Mouse (Mus musculus): ENCODE measurements around the gene Dner. TPM values are rescaled to one million over a fixed set of nuclear protein-coding genes. Genes with fewer than 3 reads are reported as not detected.

Dner gene
- polyA plus RNA-seq, 1 experiment from 2014 or later, result 1.2 TPM

- no peak overlapping the region for H3K4me3 ChIP-seq (ENCODE audit: low read length)
- no peak for ATAC-seq (ENCODE audit: low read depth)
- WGBS, result 43% methylated on average over 4 of the region's 4 CpGs
These were observed 31.5 kb downstream of the Dner start for GRCm38 (mm10) chr1:84664377-84665118.

GRCm38 (mm10) chr1:84646781-84647180 is 49.2 kb downstream of the Dner start:
- Histone ChIP-seq H3K27me3 (ENCODE audit: control insufficient read depth, insufficient read depth, low read depth, low read length) (no peaks in the 10 kb centered on the region), H3K4me3 (ENCODE audit: low read length) (no peak overlapping the region), H3K27ac (ENCODE audit: low read length) (no peak overlapping the region), H3K36me3 (ENCODE audit: control insufficient read depth, insufficient read depth, low read length) (no peaks in the 10 kb centered on the region), H3K4me2 (ENCODE audit: low read depth, low read length) (no peak overlapping the region), H3K4me1 (replicated peaks; ENCODE audit: control insufficient read depth, insufficient read depth, low read length) (no peaks in the 10 kb centered on the region), H3K9me3 (ENCODE audit: control insufficient read depth, low read length) (no peaks in the 10 kb centered on the region), H3K9ac (ENCODE audit: low read length) (no peak overlapping the region)
- 82% methylated on average over 2 of the region's 2 CpGs for WGBS
- no peak for ATAC-seq (ENCODE audit: low read depth)

More at GRCm38 (mm10) chr1:84664377-84665118, 31.5 kb downstream of the Dner start:
- Histone ChIP-seq H3K9ac (ENCODE audit: low read length) (no peak overlapping the region), H3K9me3 (ENCODE audit: control insufficient read depth, low read length) (no peaks in the 10 kb centered on the region), H3K27me3 (ENCODE audit: control insufficient read depth, insufficient read depth, low read depth, low read length) (no peaks in the 10 kb centered on the region), H3K4me1 (replicated peaks; ENCODE audit: control insufficient read depth, insufficient read depth, low read length) (no peaks in the 10 kb centered on the region), H3K36me3 (ENCODE audit: control insufficient read depth, insufficient read depth, low read length) (no peaks in the 10 kb centered on the region), H3K4me2 (ENCODE audit: low read depth, low read length) (no peak overlapping the region), H3K27ac (ENCODE audit: low read length) (no peak overlapping the region)

- Histone ChIP-seq H3K9ac (ENCODE audit: low read length) (no peak overlapping the region), H3K4me3 (ENCODE audit: low read length) (no peak overlapping the region), H3K27me3 (ENCODE audit: control insufficient read depth, insufficient read depth, low read depth, low read length) (no peaks in the 10 kb centered on the region), H3K4me2 (ENCODE audit: low read depth, low read length) (no peak overlapping the region), H3K36me3 (ENCODE audit: control insufficient read depth, insufficient read depth, low read length) (no peaks in the 10 kb centered on the region), H3K27ac (ENCODE audit: low read length) (no peak overlapping the region), H3K4me1 (replicated peaks; ENCODE audit: control insufficient read depth, insufficient read depth, low read length) (no peaks in the 10 kb centered on the region), H3K9me3 (ENCODE audit: control insufficient read depth, low read length) (no peaks in the 10 kb centered on the region)
- ATAC-seq (ENCODE audit: low read depth), result no peak
- WGBS, result 59% methylated on average over 4 of the region's 4 CpGs
These were observed 55.6 kb downstream of the Dner start for GRCm38 (mm10) chr1:84640463-84640862.

GRCm38 (mm10) chr1:84636890-84637289 is 59.1 kb downstream of the Dner start:
- no peaks in the 10 kb centered on the region for H3K36me3 ChIP-seq (ENCODE audit: control insufficient read depth, insufficient read depth, low read length)
- no peak overlapping the region for H3K4me3 ChIP-seq (ENCODE audit: low read length)
- no peak overlapping the region for H3K4me2 ChIP-seq (ENCODE audit: low read depth, low read length)
- H3K9me3 ChIP-seq (ENCODE audit: control insufficient read depth, low read length), result no peaks in the 10 kb centered on the region
- no peaks in the 10 kb centered on the region for H3K27me3 ChIP-seq (ENCODE audit: control insufficient read depth, insufficient read depth, low read depth, low read length)
- H3K9ac ChIP-seq (ENCODE audit: low read length), result no peak overlapping the region
- H3K4me1 ChIP-seq (replicated peaks; ENCODE audit: control insufficient read depth, insufficient read depth, low read length), result no peaks in the 10 kb centered on the region
- ATAC-seq (ENCODE audit: low read depth), result no peak
- no peak overlapping the region for H3K27ac ChIP-seq (ENCODE audit: low read length)
- WGBS, result 40% methylated on average over 6 of the region's 6 CpGs

- Histone ChIP-seq H3K9me3 (ENCODE audit: control insufficient read depth, low read length) (no peaks in the 10 kb centered on the region), H3K9ac (ENCODE audit: low read length) (no peak overlapping the region), H3K4me3 (ENCODE audit: low read length) (no peak overlapping the region), H3K27ac (ENCODE audit: low read length) (no peak overlapping the region), H3K4me2 (ENCODE audit: low read depth, low read length) (no peak overlapping the region), H3K36me3 (ENCODE audit: control insufficient read depth, insufficient read depth, low read length) (no peaks in the 10 kb centered on the region), H3K4me1 (replicated peaks; ENCODE audit: control insufficient read depth, insufficient read depth, low read length) (no peaks in the 10 kb centered on the region), H3K27me3 (ENCODE audit: control insufficient read depth, insufficient read depth, low read depth, low read length) (no peaks in the 10 kb centered on the region)
- WGBS, result 59% methylated on average over 6 of the region's 6 CpGs
- no peak for ATAC-seq (ENCODE audit: low read depth)
These were observed 67.8 kb downstream of the Dner start for GRCm38 (mm10) chr1:84628244-84628643.

GRCm38 (mm10) chr1:84622978-84623554 is 73.0 kb downstream of the Dner start:
- H3K27me3 ChIP-seq (ENCODE audit: control insufficient read depth, insufficient read depth, low read depth, low read length), result no peaks in the 10 kb centered on the region
- no peak overlapping the region for H3K4me2 ChIP-seq (ENCODE audit: low read depth, low read length)
- no peak overlapping the region for H3K27ac ChIP-seq (ENCODE audit: low read length)
- WGBS, result 21% methylated on average over 12 of the region's 12 CpGs
- no peaks in the 10 kb centered on the region for H3K9me3 ChIP-seq (ENCODE audit: control insufficient read depth, low read length)
- ATAC-seq (ENCODE audit: low read depth), result no peak
- no peaks in the 10 kb centered on the region for H3K36me3 ChIP-seq (ENCODE audit: control insufficient read depth, insufficient read depth, low read length)
- H3K4me1 ChIP-seq (replicated peaks; ENCODE audit: control insufficient read depth, insufficient read depth, low read length), result no peaks in the 10 kb centered on the region
- H3K4me3 ChIP-seq (ENCODE audit: low read length), result no peak overlapping the region
- no peak overlapping the region for H3K9ac ChIP-seq (ENCODE audit: low read length)

- no peak for ATAC-seq (ENCODE audit: low read depth)
- Histone ChIP-seq H3K9me3 (ENCODE audit: control insufficient read depth, low read length) (no peaks in the 10 kb centered on the region), H3K9ac (ENCODE audit: low read length) (no peak overlapping the region), H3K4me3 (ENCODE audit: low read length) (no peak overlapping the region), H3K4me2 (ENCODE audit: low read depth, low read length) (no peak overlapping the region), H3K36me3 (ENCODE audit: control insufficient read depth, insufficient read depth, low read length) (no peaks in the 10 kb centered on the region), H3K27ac (ENCODE audit: low read length) (no peak overlapping the region), H3K4me1 (replicated peaks; ENCODE audit: control insufficient read depth, insufficient read depth, low read length) (no peaks in the 10 kb centered on the region), H3K27me3 (ENCODE audit: control insufficient read depth, insufficient read depth, low read depth, low read length) (no peaks in the 10 kb centered on the region)
- WGBS, result 71% methylated on average over 3 of the region's 3 CpGs
These were observed 74.7 kb downstream of the Dner start for GRCm38 (mm10) chr1:84621308-84621707.

GRCm38 (mm10) chr1:84619131-84619760 is 76.8 kb downstream of the Dner start:
- H3K9ac ChIP-seq (ENCODE audit: low read length), result no peak overlapping the region
- H3K9me3 ChIP-seq (ENCODE audit: control insufficient read depth, low read length), result no peaks in the 10 kb centered on the region
- 58% methylated on average over 16 of the region's 16 CpGs for WGBS
- H3K36me3 ChIP-seq (ENCODE audit: control insufficient read depth, insufficient read depth, low read length), result no peaks in the 10 kb centered on the region
- no peaks in the 10 kb centered on the region for H3K4me1 ChIP-seq (replicated peaks; ENCODE audit: control insufficient read depth, insufficient read depth, low read length)
- no peak overlapping the region for H3K4me2 ChIP-seq (ENCODE audit: low read depth, low read length)
- H3K27me3 ChIP-seq (ENCODE audit: control insufficient read depth, insufficient read depth, low read depth, low read length), result no peaks in the 10 kb centered on the region
- no peak overlapping the region for H3K4me3 ChIP-seq (ENCODE audit: low read length)
- ATAC-seq (ENCODE audit: low read depth), result no peak
- no peak overlapping the region for H3K27ac ChIP-seq (ENCODE audit: low read length)

- 57% methylated on average over 1 of the region's 1 CpGs for WGBS
- H3K27ac ChIP-seq (ENCODE audit: low read length), result peak overlapping the region; percentile 8; the same call in 1 of the 2 replicates
- no peak overlapping the region for H3K9ac ChIP-seq (ENCODE audit: low read length)
- no peaks in the 10 kb centered on the region for H3K27me3 ChIP-seq (ENCODE audit: control insufficient read depth, insufficient read depth, low read depth, low read length)
- H3K4me3 ChIP-seq (ENCODE audit: low read length), result no peak overlapping the region
- no peaks in the 10 kb centered on the region for H3K9me3 ChIP-seq (ENCODE audit: control insufficient read depth, low read length)
- ATAC-seq (ENCODE audit: low read depth), result no peak
- H3K4me1 ChIP-seq (replicated peaks; ENCODE audit: control insufficient read depth, insufficient read depth, low read length), result no peaks in the 10 kb centered on the region
- H3K4me2 ChIP-seq (ENCODE audit: low read depth, low read length), result no peak overlapping the region
- H3K36me3 ChIP-seq (ENCODE audit: control insufficient read depth, insufficient read depth, low read length), result no peaks in the 10 kb centered on the region
These were observed 77.9 kb downstream of the Dner start for GRCm38 (mm10) chr1:84618094-84618493.

Data from lung, embryonic 16.5 days (tissue).